Mouse (Mus musculus) E14TG2a.4 (cell line): ENCODE results near the gene Sytl4.

Experiments
- CTCF ChIP-seq: conservative IDR thresholded peaks from 2 replicates; pipeline ENCODE4 v1.5.1; 2014; ENCODE audit warnings: low read length
- NANOG ChIP-seq: IDR thresholded peaks from 2 replicates; pipeline ENCODE4 v1.6.1; 2014; ENCODE audit warnings: borderline replicate concordance, low read length, mixed read lengths
- POU5F1 ChIP-seq: IDR thresholded peaks from 2 replicates; pipeline ENCODE4 v1.6.1; 2014; ENCODE audit warnings: low read length, borderline replicate concordance

DNA sequence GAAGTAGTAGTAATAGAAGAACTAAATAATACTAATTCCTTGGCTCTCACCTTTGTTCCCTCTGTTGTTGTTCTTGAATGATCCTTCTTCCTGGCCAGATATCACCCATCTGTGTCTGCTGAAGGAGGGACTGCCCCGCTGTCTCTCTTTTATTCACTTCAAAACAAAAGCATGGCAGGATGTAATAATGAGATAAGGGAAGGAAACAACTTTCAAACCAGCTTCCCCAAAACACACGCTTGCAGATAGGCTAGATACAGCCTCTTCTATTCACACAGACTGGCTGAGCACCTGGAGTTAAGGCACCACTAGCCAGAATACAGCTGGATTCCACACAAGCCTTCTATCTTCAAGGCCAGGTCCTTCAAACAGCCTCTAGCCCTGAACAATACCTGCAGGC is 21.0 kb downstream of the Sytl4 start:
- TF ChIP-seq CTCF: no peak
- no peak for TF ChIP-seq NANOG
- TF ChIP-seq POU5F1: no peak
